Mouse (Mus musculus): ENCODE data around the gene Amy2a4. TPM values are rescaled to one million over a fixed set of nuclear protein-coding genes. Genes with fewer than 3 reads are reported as not detected.
"Not testable (repeated sequence)": the region's sequence is repeated elsewhere in the genome, so short reads cannot be mapped to it uniquely, and the experiment has no call there.

The Amy2a4 gene
- not detected for polyA plus RNA-seq (2017; shearing (Covaris generic))

DNA sequence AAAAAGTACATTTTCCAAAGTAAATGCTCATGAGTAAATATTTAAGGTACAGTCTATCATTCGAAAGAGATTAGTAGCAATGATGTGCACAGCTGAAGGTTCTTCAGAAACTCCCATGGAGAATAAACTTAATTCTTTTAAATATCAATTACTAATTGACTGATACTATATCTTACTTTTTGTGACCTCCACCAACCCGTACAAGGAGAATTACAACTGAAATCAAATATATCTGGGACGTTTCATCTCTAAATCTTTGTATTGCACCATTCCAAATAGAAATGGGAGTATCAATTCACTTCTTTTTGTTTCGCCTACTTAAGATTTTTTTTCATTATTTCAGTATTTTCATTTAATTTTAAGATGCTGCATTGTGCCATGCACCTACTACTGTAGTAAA is at the start of gene Amy2a4:
TSS of gene Amy2a4 (minus strand) at position 101 of the 400 bp plus-strand sequence.
- not testable (repeated sequence) for ATAC-seq

DNA sequence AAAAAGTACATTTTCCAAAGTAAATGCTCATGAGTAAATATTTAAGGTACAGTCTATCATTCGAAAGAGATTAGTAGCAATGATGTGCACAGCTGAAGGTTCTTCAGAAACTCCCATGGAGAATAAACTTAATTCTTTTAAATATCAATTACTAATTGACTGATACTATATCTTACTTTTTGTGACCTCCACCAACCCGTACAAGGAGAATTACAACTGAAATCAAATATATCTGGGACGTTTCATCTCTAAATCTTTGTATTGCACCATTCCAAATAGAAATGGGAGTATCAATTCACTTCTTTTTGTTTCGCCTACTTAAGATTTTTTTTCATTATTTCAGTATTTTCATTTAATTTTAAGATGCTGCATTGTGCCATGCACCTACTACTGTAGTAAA is 32.7 kb upstream of the Amy2a4 start, which contains the start of gene Amy2a3:
TSS of gene Amy2a3 (minus strand) at position 101 of the 400 bp plus-strand sequence.
- not testable (repeated sequence) for ATAC-seq

DNA sequence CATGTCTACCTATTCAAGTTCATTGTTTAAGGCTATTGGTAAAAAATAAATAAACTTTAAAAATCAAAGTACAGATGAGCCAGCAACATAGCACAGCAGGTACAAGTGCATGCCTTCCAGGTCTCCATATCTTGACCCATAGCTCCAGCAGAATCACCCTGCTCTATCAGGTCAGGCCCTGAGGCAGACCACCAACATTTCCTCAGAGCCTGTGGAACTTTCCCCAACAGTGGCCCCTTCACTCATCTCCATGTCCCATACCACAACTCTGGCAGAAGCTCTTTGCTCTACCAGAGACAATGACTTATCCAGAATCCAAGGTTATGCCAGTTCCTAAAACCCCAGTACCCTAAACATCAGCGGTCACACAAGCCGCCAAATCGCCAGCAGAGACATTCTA is 21.7 kb upstream of the Amy2a4 start:
- not testable (repeated sequence) for ATAC-seq

- ATAC-seq, result not testable (repeated sequence)
Measured at GRCm38 (mm10) chr3:113280285-113280684, 11.0 kb downstream of the Amy2a4 start.

DNA sequence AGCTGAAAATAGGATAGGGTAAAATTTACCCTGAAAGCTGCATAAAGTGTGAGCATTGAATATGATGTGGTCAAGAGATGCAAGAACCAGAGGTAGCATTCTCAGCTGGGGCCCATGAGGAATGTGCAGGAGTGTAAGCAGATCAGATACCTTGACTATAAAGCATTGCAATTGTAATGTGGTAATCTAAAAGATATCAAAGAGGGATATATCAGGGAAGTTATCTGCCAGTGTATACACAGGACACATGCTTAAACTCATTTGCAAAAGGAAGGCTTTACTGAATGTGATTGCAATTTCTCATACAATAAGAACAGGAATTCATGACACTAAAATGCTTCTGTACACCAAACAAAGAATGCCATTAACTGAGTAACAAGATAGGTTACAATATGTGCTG is 11.7 kb downstream of the Amy2a4 start:
- not testable (repeated sequence) for ATAC-seq

DNA sequence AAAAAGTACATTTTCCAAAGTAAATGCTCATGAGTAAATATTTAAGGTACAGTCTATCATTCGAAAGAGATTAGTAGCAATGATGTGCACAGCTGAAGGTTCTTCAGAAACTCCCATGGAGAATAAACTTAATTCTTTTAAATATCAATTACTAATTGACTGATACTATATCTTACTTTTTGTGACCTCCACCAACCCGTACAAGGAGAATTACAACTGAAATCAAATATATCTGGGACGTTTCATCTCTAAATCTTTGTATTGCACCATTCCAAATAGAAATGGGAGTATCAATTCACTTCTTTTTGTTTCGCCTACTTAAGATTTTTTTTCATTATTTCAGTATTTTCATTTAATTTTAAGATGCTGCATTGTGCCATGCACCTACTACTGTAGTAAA is 32.5 kb downstream of the Amy2a4 start, which contains the start of gene Amy2a5:
TSS of gene Amy2a5 (minus strand) at position 101 of the 400 bp plus-strand sequence.
- ATAC-seq, result not testable (repeated sequence)

Other genes with a start within 250 kb of the Amy2a4 start
- gene Amy2a5, start 32.6 kb downstream of the Amy2a4 start, polyA plus RNA-seq (2017; shearing (Covaris generic)), result not detected
- not detected for gene Amy2a3, start 32.6 kb upstream of the Amy2a4 start, polyA plus RNA-seq (2017; shearing (Covaris generic))
- gene Amy2a2, start 65.2 kb upstream of the Amy2a4 start, polyA plus RNA-seq (2017; shearing (Covaris generic)), result not detected
- not detected for gene Amy2a1, start 241.0 kb upstream of the Amy2a4 start, polyA plus RNA-seq (2017; shearing (Covaris generic))

Data from CD4-positive, CD25-positive, alpha-beta regulatory T cell, adult 4 months (primary cell).